Mouse (Mus musculus) liver, embryonic 14.5 days (tissue): ENCODE data around the gene Pdxk. TPM values are rescaled to one million over a fixed set of nuclear protein-coding genes. Genes with fewer than 3 reads are reported as not detected.

Experiments
- ATAC-seq: fragments of 200-750 bp; cut with Nextera tagmentation; 2 replicates; pipeline ENCODE4 v1.8.0; 2017; ENCODE audit warnings: moderate number of reproducible peaks, mild to moderate bottlenecking, moderate library complexity; ENCODE audit not compliant: insufficient read depth
- DNase-seq, 3 experiments: peaks; one replicate each; pipeline ENCODE4 v3.0.0-alpha.2; 2012 to 2013; ENCODE audit warnings: low read depth in 3 of 3, low spot score in 3 of 3
- H3K27ac ChIP-seq: fragments of 300-500 bp; sonication (generic); 2 replicates; pipeline ENCODE4 v1.5.1; 2014; ENCODE audit warnings: moderate library complexity, mild to moderate bottlenecking, control low read depth, inconsistent platforms
- H3K27me3 ChIP-seq: fragments of 300-500 bp; sonication (generic); 2 replicates; pipeline ENCODE4 v1.6.1; 2014; ENCODE audit warnings: mild to moderate bottlenecking, low read length, moderate library complexity; ENCODE audit not compliant: control insufficient read depth, insufficient read depth
- H3K36me3 ChIP-seq: fragments of 300-500 bp; sonication (generic); replicated peaks from 2 replicates; pipeline ENCODE4 v1.6.1; 2014; ENCODE audit warnings: low read depth; ENCODE audit not compliant: control insufficient read depth, insufficient read depth
- H3K4me1 ChIP-seq, 2 experiments: fragments of 200-500 bp in 1 of 2; fragments of 300-500 bp in 1 of 2; sonication (generic) in 1 of 2; replicated peaks; 2 replicates each; pipeline ENCODE4 v1.6.1; 2012 to 2014; ENCODE audit warnings: antibody characterized with exemption in 1 of 2, inconsistent platforms in 1 of 2, low read length in 1 of 2; ENCODE audit not compliant: control insufficient read depth in 2 of 2, insufficient read depth in 2 of 2
- H3K4me2 ChIP-seq: fragments of 300-500 bp; sonication (generic); 2 replicates; pipeline ENCODE4 v1.6.1; 2014; ENCODE audit warnings: low read depth, mild to moderate bottlenecking, control low read depth, moderate library complexity
- H3K4me3 ChIP-seq, 2 experiments: fragments of 200-500 bp in 1 of 2; fragments of 300-500 bp in 1 of 2; sonication (generic) in 1 of 2; 2 replicates each; pipeline ENCODE4 v1.5.1; 2012 to 2014; ENCODE audit warnings: low read depth in 2 of 2, low read length in 2 of 2, mild to moderate bottlenecking in 2 of 2, control low read depth in 1 of 2, inconsistent platforms in 1 of 2, moderate library complexity in 1 of 2; ENCODE audit not compliant: insufficient read depth in 1 of 2
- H3K9ac ChIP-seq: fragments of 300-500 bp; sonication (generic); replicated peaks from 2 replicates; pipeline ENCODE4 v1.6.1; 2014; ENCODE audit warnings: mild to moderate bottlenecking, control low read depth, moderate library complexity
- H3K9me3 ChIP-seq: fragments of 300-500 bp; sonication (generic); 2 replicates; pipeline ENCODE4 v1.6.1; 2016; ENCODE audit warnings: low read length, mixed read lengths; ENCODE audit not compliant: control insufficient read depth
- CTCF ChIP-seq: IDR thresholded peaks from 2 replicates; pipeline ENCODE4 v1.5.1; 2016; ENCODE audit warnings: antibody characterized with exemption, low read depth, control low read depth
- EP300 ChIP-seq: IDR thresholded peaks from 2 replicates; pipeline ENCODE4 v1.6.1; 2016; ENCODE audit warnings: antibody characterized with exemption, low read depth
- WGBS: fragments of 180-500 bp; shearing (Covaris S2); extraction: QIAGEN DNeasy Blood & Tissue Kit; methylation state at CpG from one replicate; pipeline ENCODE4 v1.1.7; 2014; ENCODE audit not compliant: insufficient replicate concordance; 5-methylcytosine and 5-hydroxymethylcytosine counted together
- polyA plus RNA-seq, 2 experiments: library from polyadenylated mRNA; depleted of rRNA in 1 of 2; stranded (reverse) in 1 of 2; unstranded in 1 of 2; fragments of >200 nt; fragmentation: Nextera tagmentation in 1 of 2; extraction: Ambion mirVana in 1 of 2; gene quantifications; 2 replicates each; pipeline versions ENCODE4 v1.2.1 to v1.2.3; 2012 to 2014

The Pdxk gene
- polyA plus RNA-seq, 2 experiments, result 2.9 to 3.3 TPM

GRCm38 (mm10) chr10:78406152-78406551 is 58.6 kb downstream of the Pdxk start:
- Histone ChIP-seq H3K27ac (no peak overlapping the region), H3K9ac (no peak overlapping the region), H3K4me3 (no peak overlapping the region), H3K4me1 (peaks cover 3 to 9% of the 10 kb centered on the region in 2 experiments; a peak in 3 of 4 replicates), H3K9me3 (no peaks in the 10 kb centered on the region), H3K4me2 (no peak overlapping the region), H3K27me3 (no peaks in the 10 kb centered on the region), H3K36me3 (peaks cover 71% of the 10 kb centered on the region)
- no peak for DNase-seq
- 48% methylated on average over 6 of the region's 6 CpGs for WGBS
- ATAC-seq, result no peak
- TF ChIP-seq EP300 (no peak), CTCF (no peak)

GRCm38 (mm10) chr10:78402301-78402922 is 62.4 kb downstream of the Pdxk start:
- Histone ChIP-seq H3K36me3 (peaks cover 60% of the 10 kb centered on the region), H3K9ac (no peak overlapping the region), H3K9me3 (no peaks in the 10 kb centered on the region), H3K4me2 (no peak overlapping the region), H3K4me3 (no peak overlapping the region), H3K27me3 (no peaks in the 10 kb centered on the region), H3K4me1 (peaks cover 5 to 27% of the 10 kb centered on the region in 2 experiments; a peak in 3 of 4 replicates), H3K27ac (no peak overlapping the region)
- DNase-seq (no peak), ATAC-seq (no peak)
- TF ChIP-seq EP300, result no peak
- no peak for TF ChIP-seq CTCF
- WGBS, result 86% methylated on average over 14 of the region's 14 CpGs

- no peak overlapping the region for H3K4me2 ChIP-seq
- WGBS, result 86% methylated on average over 2 of the region's 2 CpGs
- TF ChIP-seq CTCF, result no peak
- TF ChIP-seq EP300, result no peak
- ATAC-seq, result no peak
- peaks cover 57% of the 10 kb centered on the region for H3K36me3 ChIP-seq
- H3K27ac ChIP-seq, result no peak overlapping the region
- H3K4me3 ChIP-seq, result no peak overlapping the region
- H3K9ac ChIP-seq, result no peak overlapping the region
- no peaks in the 10 kb centered on the region; the same call in 1 of the 2 replicates for H3K27me3 ChIP-seq
- peaks cover 2 to 23% of the 10 kb centered on the region in 2 experiments; a peak in 2 of 4 replicates for H3K4me1 ChIP-seq
- H3K9me3 ChIP-seq, result no peaks in the 10 kb centered on the region
- DNase-seq, result no peak
Measured at GRCm38 (mm10) chr10:78401127-78401526, 63.6 kb downstream of the Pdxk start.

- Histone ChIP-seq H3K4me1 (peaks cover 2 to 23% of the 10 kb centered on the region in 2 experiments; a peak in 2 of 4 replicates), H3K9me3 (no peaks in the 10 kb centered on the region), H3K4me2 (no peak overlapping the region), H3K27ac (no peak overlapping the region), H3K27me3 (no peaks in the 10 kb centered on the region; the same call in 1 of the 2 replicates), H3K36me3 (peaks cover 40% of the 10 kb centered on the region), H3K9ac (no peak overlapping the region), H3K4me3 (no peak overlapping the region)
- peak; percentile 83 for ATAC-seq
- 40% methylated on average over 17 of the region's 17 CpGs for WGBS
- peak; percentile 62 for TF ChIP-seq EP300
- no peak for TF ChIP-seq CTCF
- DNase-seq, result peak; percentile 43 to 62 (median 50)
Measured at GRCm38 (mm10) chr10:78399090-78399657, 65.6 kb downstream of the Pdxk start.

- peaks cover 16% of the 10 kb centered on the region for H3K36me3 ChIP-seq
- no peak overlapping the region for H3K9ac ChIP-seq
- ATAC-seq (no peak), DNase-seq (no peak)
- no peak overlapping the region for H3K4me2 ChIP-seq
- H3K27me3 ChIP-seq, result peaks cover 5% of the 10 kb centered on the region
- 42% methylated on average over 4 of the region's 4 CpGs for WGBS
- no peaks in the 10 kb centered on the region for H3K9me3 ChIP-seq
- H3K27ac ChIP-seq, result no peak overlapping the region
- no peak for TF ChIP-seq CTCF
- no peak for TF ChIP-seq EP300
- H3K4me1 ChIP-seq, result peaks cover 2 to 25% of the 10 kb centered on the region in 2 experiments; a peak in 2 of 4 replicates
- H3K4me3 ChIP-seq, result no peak overlapping the region
Measured at GRCm38 (mm10) chr10:78396625-78396885, 68.2 kb downstream of the Pdxk start.
